8 mouse cellular contexts compared by ENCODE assay signal in genomic region chr4:57879804-57880357, GRCm38 (mm10). TPM values are rescaled to one million over a fixed set of nuclear protein-coding genes. Genes with fewer than 3 reads are reported as not detected.
DNase-seq lines count a peak whose midpoint lies in the region; ATAC-seq and TF ChIP-seq lines count a peak whose summit lies in the region.

No protein-coding gene starts in this region.

- no peaks in the 10 kb centered on the region for H3K27me3 ChIP-seq in embryonic facial prominence, embryonic 13.5 days
- no peaks in the 10 kb centered on the region for H3K27me3 ChIP-seq in heart, embryonic 16.5 days (ENCODE audit: control insufficient read depth, insufficient read depth, low read length)

- no peak for TF ChIP-seq POLR2A in olfactory bulb, adult 2 months (IDR thresholded peaks at IDR 0.05; ENCODE audit: insufficient read depth, low read depth, low read length)

- no peak overlapping the region for H3K4me2 ChIP-seq in embryonic facial prominence, embryonic 13.5 days
- H3K4me2 ChIP-seq in heart, embryonic 16.5 days (ENCODE audit: low read depth, low read length) = no peak overlapping the region

- no peak overlapping the region for H3K9ac ChIP-seq in embryonic facial prominence, embryonic 13.5 days
- H3K9ac ChIP-seq in heart, embryonic 16.5 days (ENCODE audit: low read length) = no peak overlapping the region

- H3K27ac ChIP-seq in embryonic facial prominence, embryonic 13.5 days = no peak overlapping the region
- no peak overlapping the region for H3K27ac ChIP-seq in heart, embryonic 16.5 days (ENCODE audit: low read length)
- H3K27ac ChIP-seq in olfactory bulb, adult 2 months (ENCODE audit: insufficient read depth, low read depth, low read length) = no peak overlapping the region

- TF ChIP-seq CTCF in olfactory bulb, adult 2 months (IDR thresholded peaks at IDR 0.05; ENCODE audit: insufficient read depth, low read depth, low read length) = peak; percentile 68

- WGBS in embryonic facial prominence, embryonic 13.5 days = 12% methylated on average over 6 of the region's 6 CpGs
- 23% methylated on average over 6 of the region's 6 CpGs for WGBS in heart, embryonic 16.5 days
- WGBS in olfactory bulb, adult 2 months = 20% methylated on average over 6 of the region's 6 CpGs

- 0 out of 2 replicates have a peak, but pooled peaks have one; percentile 20 for ATAC-seq in embryonic facial prominence, embryonic 13.5 days (ENCODE audit: insufficient number of reproducible peaks, insufficient read depth, low FRiP score, low TSS enrichment, low read depth)
- peak; percentile 53; the same call in 1 of the 2 replicates for ATAC-seq in heart, embryonic 16.5 days (replicated peaks; ENCODE audit: extremely low read depth, insufficient read depth, low FRiP score)

- H3K4me3 ChIP-seq in embryonic facial prominence, embryonic 13.5 days = no peak overlapping the region
- no peak overlapping the region for H3K4me3 ChIP-seq in heart, embryonic 16.5 days (ENCODE audit: low read length)
- no peak overlapping the region for H3K4me3 ChIP-seq in olfactory bulb, adult 2 months (ENCODE audit: insufficient read depth, low read depth, low read length)

- no peaks in the 10 kb centered on the region for H3K36me3 ChIP-seq in embryonic facial prominence, embryonic 13.5 days
- no peaks in the 10 kb centered on the region for H3K36me3 ChIP-seq in heart, embryonic 16.5 days (ENCODE audit: control insufficient read depth, insufficient read depth)

- peak; percentile 68 for DNase-seq in CD4-positive helper T cell, adult 2 months (ENCODE audit: low read depth, low spot score)
- peak; percentile 82 to 86 for DNase-seq in adrenal gland, postnatal 36 days
- DNase-seq in kidney, postnatal 25 days = peak; percentile 82 to 93
- DNase-seq in lung, adult 18-20 months = peak; percentile 73 to 81
- peak; percentile 61 to 62 for DNase-seq in thymus, adult 18-20 months

- H3K9me3 ChIP-seq in embryonic facial prominence, embryonic 13.5 days = no peaks in the 10 kb centered on the region
- H3K9me3 ChIP-seq in heart, embryonic 16.5 days (replicated peaks; ENCODE audit: control insufficient read depth, low read length) = no peaks in the 10 kb centered on the region

- peaks cover 15% of the 10 kb centered on the region for H3K4me1 ChIP-seq in embryonic facial prominence, embryonic 13.5 days
- H3K4me1 ChIP-seq in heart, embryonic 16.5 days (ENCODE audit: control insufficient read depth, insufficient read depth, low read length) = peaks cover 33% of the 10 kb centered on the region
- H3K4me1 ChIP-seq in olfactory bulb, adult 2 months (ENCODE audit: control insufficient read depth, insufficient read depth, low read length) = peaks cover 2% of the 10 kb centered on the region; the same call in 1 of the 2 replicates

RNA-seq across cellular contexts. Expression of gene D630039A03Rik, which starts 36.2 kb away (rescaled TPM):
- 10 to 100 TPM in 1 of 2 experiments, 1 to 10 TPM in 1; 9.8 to 15.0 TPM for total RNA-seq in adrenal gland, postnatal 36 days (2021)
- polyA plus RNA-seq in embryonic facial prominence, embryonic 13.5 days (2015; fragmentation: Nextera tagmentation; extraction: Ambion mirVana) = 0.18 TPM in 1 of 2 replicates, not detected in the other
- 0.09 and 0.49 TPM in 2 replicates for polyA plus RNA-seq in heart, embryonic 16.5 days (2015; fragmentation: Nextera tagmentation; extraction: Ambion mirVana)
- polyA plus RNA-seq in olfactory bulb, adult 2 months (2012; ENCODE audit: insufficient read depth, insufficient read length, low replicate concordance, missing spikeins) = not detected in 2 replicates
